Mouse (Mus musculus) right cerebral cortex, adult 18-20 months (tissue): ENCODE measurements around the gene Nuak1.

ENCODE experiments used
- DNase-seq: peaks from one replicate; pipeline ENCODE4 v3.0.0; 2022; ENCODE audit warnings: mixed read lengths

Nuak1 gene

DNA sequence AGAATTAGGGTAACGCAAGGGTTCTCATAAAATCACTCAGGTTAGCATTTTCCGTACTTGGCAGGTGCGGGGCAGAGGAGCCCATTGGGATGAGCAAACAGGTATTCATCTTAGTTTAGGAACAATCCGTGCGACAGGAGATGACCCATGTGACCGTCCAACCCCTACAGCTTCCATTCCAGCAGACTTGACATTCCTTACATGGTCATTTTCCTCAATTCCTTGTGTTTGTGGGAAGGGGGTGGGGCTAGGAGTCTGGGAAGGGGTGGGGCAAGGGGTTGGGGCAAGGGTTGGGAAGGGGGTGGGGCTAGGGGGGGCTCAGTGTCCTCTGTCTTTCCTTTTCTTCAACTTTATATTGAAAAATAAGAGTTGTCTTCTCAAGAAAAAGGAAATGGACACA lies 6.3 kb upstream of the Nuak1 start:
- no peak for DNase-seq

DNA sequence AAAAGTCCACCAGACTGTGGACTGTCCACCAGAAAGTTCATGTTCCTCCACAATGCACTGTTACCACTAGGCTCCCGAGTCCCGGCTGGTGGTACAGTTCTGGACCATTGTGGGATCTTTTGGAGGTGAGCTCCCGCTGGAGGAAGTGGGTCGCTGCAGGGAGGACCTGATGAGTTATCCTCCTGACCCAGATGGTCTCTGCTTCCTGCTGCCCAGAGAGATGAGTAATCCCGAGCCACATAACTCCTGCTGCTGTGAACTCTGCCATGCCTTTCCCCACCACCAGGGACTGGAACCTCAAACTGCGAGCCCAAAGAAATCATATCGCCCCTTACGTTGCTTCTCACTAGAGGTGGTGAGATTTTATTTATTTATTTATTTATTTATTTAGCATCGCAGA lies 4.0 kb upstream of the Nuak1 start:
- no peak for DNase-seq

DNA sequence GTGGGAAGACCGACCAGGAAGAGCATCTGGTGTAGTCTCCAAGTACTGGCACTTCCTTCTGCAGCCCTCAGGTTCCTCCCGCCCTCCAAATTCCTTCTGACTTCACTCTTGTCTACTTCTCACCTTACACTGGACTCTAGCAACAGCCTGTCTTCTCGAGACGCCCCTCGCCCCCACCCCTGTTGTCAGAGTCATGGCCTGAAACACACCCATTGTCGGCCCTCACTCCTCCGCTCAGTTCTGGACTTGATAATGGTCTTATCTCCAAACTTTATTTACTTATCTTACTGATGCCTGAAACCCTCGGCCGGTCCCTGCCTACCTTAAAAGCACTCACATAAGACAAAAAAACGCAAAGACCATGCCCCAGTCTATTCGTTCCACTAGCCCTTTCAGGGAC lies 1.4 kb upstream of the Nuak1 start:
- DNase-seq, result no peak

GRCm38 (mm10) chr10:84441434-84441785 lies 1.0 kb upstream of the Nuak1 start:
- DNase-seq, result no peak

- no peak for DNase-seq
Measured at GRCm38 (mm10) chr10:84440181-84440540, 236 bp downstream of the Nuak1 start.

DNA sequence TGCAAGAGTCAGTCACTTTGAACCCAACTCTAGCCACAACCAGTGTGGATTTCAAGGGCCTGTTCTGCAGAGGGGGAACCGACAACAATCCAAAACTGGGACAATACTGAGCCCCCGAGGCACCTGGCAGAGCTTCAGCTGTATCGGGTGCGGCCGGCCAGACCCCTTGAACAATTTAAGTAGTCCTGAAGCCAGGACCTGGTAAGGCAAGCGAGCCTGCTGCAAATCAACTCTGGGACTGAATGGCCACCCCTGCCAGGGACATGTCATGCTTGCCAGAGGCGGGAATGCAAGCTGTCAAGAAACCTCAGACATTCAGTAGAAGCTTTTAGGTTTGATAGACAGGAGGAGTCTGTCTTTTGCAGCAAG lies 1.2 kb downstream of the Nuak1 start:
- no peak for DNase-seq

DNA sequence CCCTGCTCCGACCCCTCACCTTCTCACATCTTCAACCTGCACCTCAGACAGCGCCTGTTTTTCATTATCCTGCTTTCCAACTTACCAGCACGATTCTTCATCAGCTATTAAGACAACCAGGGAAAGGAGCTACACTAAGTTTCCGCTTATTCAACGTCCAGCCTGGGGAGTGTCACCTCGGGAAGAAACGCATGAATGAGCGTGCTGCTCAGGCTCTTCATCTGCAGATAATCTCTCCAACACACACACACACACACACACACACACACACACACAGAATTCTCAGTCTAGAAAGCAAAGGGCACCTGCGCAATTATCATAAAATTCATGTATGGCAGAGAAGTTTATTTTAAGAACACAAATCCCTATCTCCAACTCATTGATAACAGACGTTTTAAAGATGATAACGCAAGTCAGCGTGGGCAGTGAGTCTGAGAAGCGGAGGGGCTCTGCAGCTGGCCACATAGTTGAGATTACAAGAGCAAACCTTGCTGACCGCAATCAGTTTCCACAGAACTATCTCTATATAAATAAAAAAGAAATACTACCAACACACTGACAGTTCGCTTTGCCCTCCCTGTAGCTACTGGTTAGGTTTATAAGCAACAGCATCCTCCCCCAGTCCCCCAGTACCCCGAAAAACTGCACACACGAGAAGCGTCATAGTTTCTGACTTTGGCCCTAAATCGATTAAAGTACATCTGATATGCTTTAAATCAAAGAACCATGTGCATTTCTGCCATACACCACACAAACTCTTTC lies 1.8 kb downstream of the Nuak1 start:
- no peak for DNase-seq

DNA sequence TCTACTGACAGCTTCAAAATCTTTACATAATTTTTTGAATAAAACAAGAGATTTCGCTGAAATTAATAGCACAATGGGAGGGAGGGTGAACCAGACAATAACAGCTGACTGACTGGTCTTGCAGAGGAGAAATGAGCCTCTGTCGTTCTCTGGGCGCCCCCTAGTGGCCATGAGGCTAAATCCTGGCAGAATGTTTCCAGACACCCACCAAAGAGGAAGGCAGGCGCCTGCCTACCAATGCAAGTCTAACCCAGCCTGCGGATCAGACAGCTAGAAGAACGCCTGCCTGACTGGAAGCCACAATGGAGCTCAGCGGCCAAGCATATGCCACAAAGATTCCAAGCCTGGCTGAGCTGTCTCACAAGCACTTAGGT lies 2.4 kb downstream of the Nuak1 start:
- peak; percentile 99 for DNase-seq

- no peak for DNase-seq
Measured at GRCm38 (mm10) chr10:84437166-84438048, 3.0 kb downstream of the Nuak1 start.

DNA sequence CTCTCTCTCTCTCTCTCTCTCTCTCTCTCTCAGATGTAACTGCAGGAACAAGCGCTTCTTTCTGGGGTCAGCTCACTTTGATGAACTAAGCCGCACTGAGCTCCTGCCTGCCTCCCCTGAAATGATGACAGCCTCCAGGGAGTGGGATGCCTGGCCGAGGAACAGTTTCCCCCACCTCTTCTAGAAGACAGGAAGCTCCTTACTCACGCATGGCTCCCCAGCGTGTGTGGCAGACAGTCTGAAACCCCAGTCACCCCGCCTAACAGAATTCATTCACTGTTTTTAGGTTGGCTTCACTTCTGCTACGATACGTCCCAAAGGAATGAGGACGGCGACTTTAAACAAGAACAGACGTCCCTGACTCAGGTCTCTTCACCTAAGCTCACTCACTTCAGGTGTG lies 4.5 kb downstream of the Nuak1 start:
- no peak for DNase-seq

GRCm38 (mm10) chr10:84433193-84433801 lies 7.1 kb downstream of the Nuak1 start:
- no peak for DNase-seq

- no peak for DNase-seq
Measured at GRCm38 (mm10) chr10:84424374-84424773, 16.0 kb downstream of the Nuak1 start.

DNA sequence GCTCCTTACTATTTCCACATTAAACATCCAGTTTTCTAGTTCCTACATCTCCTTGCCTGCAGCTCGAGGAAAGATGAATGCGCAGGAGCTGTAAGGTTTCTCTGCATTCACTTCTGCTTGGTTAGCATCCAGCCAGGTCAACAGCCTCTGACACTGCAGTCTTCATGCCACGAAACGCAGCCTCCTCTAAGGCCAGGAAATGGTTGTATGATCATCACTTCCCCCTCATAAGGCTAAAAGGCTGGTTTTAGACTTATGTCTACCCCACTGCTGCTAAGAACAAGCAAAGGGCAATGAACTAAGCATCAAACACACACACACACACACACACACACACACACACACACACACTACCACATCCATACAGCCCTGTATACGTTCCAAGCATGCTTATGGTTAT lies 16.5 kb downstream of the Nuak1 start:
- no peak for DNase-seq

- DNase-seq, result no peak
Measured at GRCm38 (mm10) chr10:84420589-84420988, 19.8 kb downstream of the Nuak1 start.

DNA sequence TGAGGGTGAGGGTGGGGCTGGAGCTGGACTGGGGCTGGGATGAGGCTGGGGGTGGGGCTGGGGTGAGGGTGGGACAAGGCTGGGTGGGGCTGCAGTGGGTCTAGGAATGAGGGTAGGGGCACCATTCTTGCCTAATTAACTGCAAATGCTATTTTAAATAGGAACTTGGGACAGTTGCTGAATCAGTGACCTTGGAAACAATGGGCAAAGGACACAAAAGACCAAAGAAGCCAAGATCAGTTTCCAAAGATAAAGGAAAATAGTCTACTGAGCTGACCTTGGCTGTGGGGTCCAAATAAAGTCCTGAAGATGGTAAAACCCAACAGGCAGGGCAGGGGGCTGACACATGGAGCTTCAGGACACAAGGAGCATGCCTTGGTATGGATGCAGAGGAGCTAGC lies 22.0 kb downstream of the Nuak1 start:
- no peak for DNase-seq

DNA sequence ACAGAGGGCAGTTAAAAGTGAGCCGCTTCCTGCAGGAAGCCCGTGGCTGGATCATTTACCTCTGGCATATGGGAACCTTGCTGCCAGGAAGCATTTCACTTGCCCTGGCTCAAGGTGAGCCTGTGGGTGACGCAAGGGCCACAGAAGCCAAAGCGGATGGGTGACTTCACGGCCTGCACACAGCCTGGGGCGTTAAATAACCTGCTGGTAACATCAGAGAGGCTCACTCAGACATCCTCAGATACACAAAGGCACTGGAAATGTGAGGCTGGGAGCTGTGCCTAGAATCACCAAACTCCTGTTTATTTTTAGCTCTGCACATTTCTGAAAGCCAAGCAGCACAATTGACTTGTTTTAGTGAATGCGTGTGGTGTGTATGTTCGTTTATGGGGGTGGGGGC lies 23.6 kb downstream of the Nuak1 start:
- peak; percentile 66 for DNase-seq

GRCm38 (mm10) chr10:84414981-84415700 lies 25.3 kb downstream of the Nuak1 start:
- no peak for DNase-seq

DNA sequence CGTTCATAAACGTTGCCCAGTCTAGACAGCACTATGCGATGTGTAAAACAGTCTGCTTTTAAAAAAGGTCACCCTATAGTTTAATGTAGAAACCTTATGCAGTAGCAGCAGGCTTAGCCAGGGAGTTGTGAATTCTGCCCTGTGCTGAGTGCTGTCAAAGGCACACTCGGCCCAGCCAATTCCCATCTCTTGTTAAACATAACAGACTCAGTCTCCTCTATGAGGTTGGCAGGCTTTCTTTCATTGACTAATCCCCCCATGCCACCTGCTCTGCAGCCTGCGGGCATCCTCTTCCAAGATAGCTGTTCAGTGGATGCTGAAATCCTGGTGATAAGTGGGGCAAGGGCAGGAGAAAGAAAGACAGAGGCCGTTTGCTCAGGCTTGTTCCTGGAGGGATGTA lies 27.1 kb downstream of the Nuak1 start:
- DNase-seq, result no peak

DNA sequence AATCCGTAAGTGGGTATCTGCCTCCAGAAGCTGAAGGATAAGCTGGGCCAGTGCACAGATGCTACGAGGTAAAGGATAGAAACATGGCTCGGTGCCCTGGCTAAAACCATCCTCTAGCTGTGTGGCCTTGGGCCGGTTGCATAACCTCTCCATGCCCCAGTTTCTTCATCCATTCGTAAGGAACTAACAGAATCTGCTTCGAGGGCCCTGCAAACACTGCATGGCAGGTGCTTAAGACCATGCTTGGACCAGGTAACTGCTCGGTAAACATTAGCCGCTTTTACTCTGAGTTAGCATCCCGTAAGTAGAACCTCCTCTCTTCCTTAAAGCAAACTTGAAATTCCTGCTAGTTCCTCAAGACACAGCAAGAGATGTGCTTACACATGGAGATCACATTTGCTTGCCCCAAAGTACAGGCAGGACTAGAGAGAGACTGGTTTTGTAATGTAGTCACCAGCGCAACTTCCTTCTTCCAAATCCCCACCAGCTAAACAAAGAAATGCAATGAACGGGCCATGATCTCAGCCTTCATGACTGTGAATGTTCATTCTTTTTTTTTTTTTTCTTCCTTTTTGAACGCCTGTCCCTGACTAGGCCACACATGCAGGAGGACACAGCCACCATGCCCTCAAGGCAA lies 28.0 kb downstream of the Nuak1 start:
- DNase-seq, result no peak

GRCm38 (mm10) chr10:84411122-84412105 lies 29.0 kb downstream of the Nuak1 start:
- no peak for DNase-seq

GRCm38 (mm10) chr10:84408965-84409660 lies 31.3 kb downstream of the Nuak1 start:
- DNase-seq, result no peak
